In the genomic region with DNA sequence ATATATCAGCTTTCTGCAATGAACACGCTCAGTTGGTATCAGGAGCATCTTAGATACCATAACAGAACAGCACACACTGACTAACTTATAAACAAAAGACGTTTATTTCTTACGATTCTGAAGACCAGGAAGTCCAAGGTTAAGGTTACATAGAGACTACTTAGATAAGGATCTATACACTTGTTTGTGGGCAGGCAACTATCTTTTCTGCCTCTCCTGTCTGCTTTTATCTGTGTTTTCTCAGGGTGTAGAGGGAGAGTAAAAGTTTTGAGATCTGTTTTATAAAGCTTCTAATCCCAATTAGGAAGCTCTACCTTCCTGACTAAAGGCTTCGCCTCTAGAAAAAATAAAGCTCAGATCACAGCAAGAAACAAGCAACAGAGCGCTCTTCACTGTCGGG, we compare ENCODE assay signal across 27 mouse cellular contexts.
"Had no signal": no experiment of that assay in that cellular context is flagged by ENCODE, and none has a peak within 500 bp of the region (broad histone marks: within the 10 kb centered on the region; RNA-seq: fewer than 3 reads in every experiment).

No protein-coding gene starts in this region.

- H3K4me3 ChIP-seq: embryonic facial prominence, embryonic 10.5 days; embryonic facial prominence, embryonic 12.5 days; embryonic facial prominence, embryonic 13.5 days; embryonic facial prominence, embryonic 15.5 days; erythroblast, embryonic 14.5 days; forebrain, embryonic 10.5 days; forebrain, embryonic 12.5 days; forebrain, embryonic 13.5 days; forebrain, embryonic 15.5 days; gastrocnemius, adult 2 months; heart, adult 2 months; heart, embryonic 10.5 days had no signal

- H3K4me1 ChIP-seq: embryonic facial prominence, embryonic 10.5 days; embryonic facial prominence, embryonic 12.5 days; embryonic facial prominence, embryonic 13.5 days; embryonic facial prominence, embryonic 15.5 days; forebrain, embryonic 10.5 days; forebrain, embryonic 12.5 days; forebrain, embryonic 13.5 days; forebrain, embryonic 15.5 days; heart, embryonic 10.5 days had no signal

- DNase-seq: cerebellum, adult 9-11 months; cerebellum, postnatal 10 days; cerebellum, postnatal 14 days; cerebellum, postnatal 25 days; cerebellum, postnatal 36 days; embryo, embryonic 11 days; forebrain, postnatal 0 days; gastrocnemius, adult 2 months; gastrocnemius, postnatal 10 days; gastrocnemius, postnatal 14 days; gastrocnemius, postnatal 25 days; gastrocnemius, postnatal 36 days; heart, adult 11 months; heart, adult 18-20 months; heart, adult 2 months had no signal

- H3K9ac ChIP-seq: embryonic facial prominence, embryonic 12.5 days; embryonic facial prominence, embryonic 13.5 days; embryonic facial prominence, embryonic 15.5 days; forebrain, embryonic 12.5 days; forebrain, embryonic 13.5 days; forebrain, embryonic 15.5 days; forebrain, postnatal 0 days had no signal

- H3K36me3 ChIP-seq: embryonic facial prominence, embryonic 10.5 days; embryonic facial prominence, embryonic 12.5 days; embryonic facial prominence, embryonic 13.5 days; embryonic facial prominence, embryonic 15.5 days; forebrain, embryonic 10.5 days; forebrain, embryonic 12.5 days; forebrain, embryonic 15.5 days; heart, embryonic 10.5 days had no signal

- H3K27me3 ChIP-seq: embryonic facial prominence, embryonic 12.5 days; embryonic facial prominence, embryonic 13.5 days; embryonic facial prominence, embryonic 15.5 days; forebrain, embryonic 12.5 days; forebrain, embryonic 13.5 days; forebrain, embryonic 15.5 days had no signal

- ATAC-seq: forebrain, embryonic 13.5 days; forebrain, embryonic 14.5 days; forebrain, embryonic 15.5 days; forebrain, embryonic 16.5 days; forebrain, postnatal 0 days had no signal

- H3K27ac ChIP-seq: embryonic facial prominence, embryonic 10.5 days; embryonic facial prominence, embryonic 12.5 days; embryonic facial prominence, embryonic 13.5 days; embryonic facial prominence, embryonic 15.5 days; forebrain, embryonic 10.5 days; forebrain, embryonic 12.5 days; forebrain, embryonic 13.5 days; forebrain, embryonic 15.5 days; gastrocnemius, adult 2 months; heart, adult 2 months; heart, embryonic 10.5 days had no signal

- H3K9me3 ChIP-seq: embryonic facial prominence, embryonic 10.5 days; embryonic facial prominence, embryonic 12.5 days; embryonic facial prominence, embryonic 13.5 days; embryonic facial prominence, embryonic 15.5 days; forebrain, embryonic 10.5 days; forebrain, embryonic 12.5 days; forebrain, embryonic 13.5 days; forebrain, embryonic 15.5 days; heart, embryonic 10.5 days had no signal
